Mouse (Mus musculus) hindbrain, embryonic 14.5 days (tissue): Measurements from ENCODE around the gene Prnd. TPM values are rescaled to one million over a fixed set of nuclear protein-coding genes. Genes with fewer than 3 reads are reported as not detected.

Source experiments
- ATAC-seq: fragments of 200-750 bp; cut with Nextera tagmentation; 2 replicates; pipeline ENCODE4 v1.8.0; 2017; ENCODE audit warnings: moderate number of reproducible peaks, mild to moderate bottlenecking, moderate TSS enrichment, moderate library complexity; ENCODE audit not compliant: low FRiP score
- DNase-seq: peaks from one replicate; pipeline ENCODE4 v3.0.0-alpha.2; 2015; ENCODE audit warnings: low spot score
- H3K27ac ChIP-seq: fragments of 300-500 bp; sonication (generic); 2 replicates; pipeline ENCODE4 v1.5.1; 2014; ENCODE audit warnings: mild to moderate bottlenecking, moderate library complexity
- H3K27me3 ChIP-seq: fragments of 300-500 bp; sonication (generic); 2 replicates; pipeline ENCODE4 v1.6.1; 2014; ENCODE audit warnings: mild to moderate bottlenecking, low read length, mixed read lengths; ENCODE audit not compliant: control insufficient read depth, insufficient read depth
- H3K36me3 ChIP-seq: fragments of 300-500 bp; sonication (generic); replicated peaks from 2 replicates; pipeline ENCODE4 v1.6.1; 2014; ENCODE audit not compliant: control insufficient read depth, insufficient read depth
- H3K4me1 ChIP-seq: fragments of 300-500 bp; sonication (generic); replicated peaks from 2 replicates; pipeline ENCODE4 v1.6.1; 2014; ENCODE audit warnings: antibody characterized with exemption, low read length, mixed read lengths; ENCODE audit not compliant: control insufficient read depth, insufficient read depth
- H3K4me2 ChIP-seq: fragments of 300-500 bp; sonication (generic); replicated peaks from 2 replicates; pipeline ENCODE4 v1.6.1; 2014; ENCODE audit warnings: mild to moderate bottlenecking, moderate library complexity
- H3K4me3 ChIP-seq: fragments of 300-500 bp; sonication (generic); replicated peaks from 2 replicates; pipeline ENCODE4 v1.5.1; 2014; ENCODE audit warnings: mild to moderate bottlenecking, low read length
- H3K9ac ChIP-seq: fragments of 300-500 bp; sonication (generic); 2 replicates; pipeline ENCODE4 v1.6.1; 2014
- H3K9me3 ChIP-seq: fragments of 300-500 bp; sonication (generic); 2 replicates; pipeline ENCODE4 v1.6.1; 2016; ENCODE audit warnings: low read length; ENCODE audit not compliant: control insufficient read depth
- WGBS: fragments of 180-500 bp; shearing (Covaris S2); extraction: QIAGEN DNeasy Blood & Tissue Kit; methylation state at CpG from one replicate; pipeline ENCODE4 v1.1.7; 2014; 5-methylcytosine and 5-hydroxymethylcytosine counted together
- polyA plus RNA-seq: library from polyadenylated mRNA; unstranded; fragments of >200 nt; fragmentation: Nextera tagmentation; extraction: Ambion mirVana; gene quantifications from 2 replicates; pipeline ENCODE4 v1.2.1, GENCODE M21; 2014

The Prnd gene
- polyA plus RNA-seq, 1 experiment from 2014 or later, result 15.0 TPM

- DNase-seq (no peak), ATAC-seq (no peak)
These were observed 15.1 kb upstream of the Prnd start for GRCm38 (mm10) chr2:131935390-131936105.

GRCm38 (mm10) chr2:131936410-131936809, 14.3 kb upstream of the Prnd start:
- Histone ChIP-seq H3K27ac (no peak overlapping the region), H3K4me2 (no peak overlapping the region), H3K9ac (no peak overlapping the region), H3K27me3 (no peaks in the 10 kb centered on the region), H3K36me3 (peaks cover 24% of the 10 kb centered on the region), H3K9me3 (no peaks in the 10 kb centered on the region), H3K4me1 (no peaks in the 10 kb centered on the region), H3K4me3 (no peak overlapping the region)
- 99% methylated on average over 10 of the region's 10 CpGs for WGBS
- DNase-seq, result no peak
- ATAC-seq, result no peak

More at GRCm38 (mm10) chr2:131935390-131936105, 15.1 kb upstream of the Prnd start:
- WGBS, result 84% methylated on average over 10 of the region's 10 CpGs
- Histone ChIP-seq H3K9me3 (no peaks in the 10 kb centered on the region), H3K27me3 (no peaks in the 10 kb centered on the region), H3K4me2 (no peak overlapping the region), H3K9ac (no peak overlapping the region), H3K27ac (no peak overlapping the region), H3K4me3 (no peak overlapping the region), H3K4me1 (no peaks in the 10 kb centered on the region), H3K36me3 (peaks cover 24% of the 10 kb centered on the region)

- ATAC-seq (no peak; the same call in 1 of the 2 replicates), DNase-seq (peak; percentile 76)
- no peaks in the 10 kb centered on the region for H3K27me3 ChIP-seq
- WGBS, result 40% methylated on average over 8 of the region's 8 CpGs
- no peak overlapping the region for H3K4me2 ChIP-seq
- no peaks in the 10 kb centered on the region for H3K9me3 ChIP-seq
- no peak overlapping the region for H3K9ac ChIP-seq
- H3K4me3 ChIP-seq, result no peak overlapping the region
- no peak overlapping the region for H3K27ac ChIP-seq
- H3K4me1 ChIP-seq, result no peaks in the 10 kb centered on the region
- peaks cover 24% of the 10 kb centered on the region for H3K36me3 ChIP-seq
These were observed 11.1 kb upstream of the Prnd start for GRCm38 (mm10) chr2:131939404-131940111.

- H3K9me3 ChIP-seq, result no peaks in the 10 kb centered on the region
- DNase-seq (no peak), ATAC-seq (no peak)
- H3K9ac ChIP-seq, result no peak overlapping the region
- H3K4me2 ChIP-seq, result no peak overlapping the region
- H3K36me3 ChIP-seq, result peaks cover 24% of the 10 kb centered on the region
- no peaks in the 10 kb centered on the region for H3K27me3 ChIP-seq
- WGBS, result 76% methylated on average over 3 of the region's 3 CpGs
- no peaks in the 10 kb centered on the region for H3K4me1 ChIP-seq
- H3K4me3 ChIP-seq, result no peak overlapping the region
- H3K27ac ChIP-seq, result no peak overlapping the region
These were observed 10.2 kb upstream of the Prnd start for GRCm38 (mm10) chr2:131940506-131940905.

- 78% methylated on average over 6 of the region's 6 CpGs for WGBS
- Histone ChIP-seq H3K27me3 (no peaks in the 10 kb centered on the region), H3K4me3 (no peak overlapping the region), H3K9ac (no peak overlapping the region), H3K4me2 (no peak overlapping the region), H3K27ac (no peak overlapping the region), H3K9me3 (no peaks in the 10 kb centered on the region), H3K4me1 (no peaks in the 10 kb centered on the region), H3K36me3 (peaks cover 21% of the 10 kb centered on the region)
- no peak for ATAC-seq
- DNase-seq, result no peak
These were observed 9.2 kb upstream of the Prnd start for GRCm38 (mm10) chr2:131941501-131941900.

- Histone ChIP-seq H3K9ac (no peak overlapping the region), H3K4me2 (no peak overlapping the region), H3K27me3 (no peaks in the 10 kb centered on the region), H3K4me3 (no peak overlapping the region), H3K9me3 (no peaks in the 10 kb centered on the region), H3K36me3 (no peaks in the 10 kb centered on the region), H3K27ac (no peak overlapping the region), H3K4me1 (no peaks in the 10 kb centered on the region)
- no peak for DNase-seq
- 18% methylated on average over 1 of the region's 1 CpGs for WGBS
- no peak for ATAC-seq
These were observed 6.3 kb upstream of the Prnd start for GRCm38 (mm10) chr2:131944370-131944769.

- H3K9ac ChIP-seq, result no peak overlapping the region
- H3K27me3 ChIP-seq, result no peaks in the 10 kb centered on the region
- no peaks in the 10 kb centered on the region for H3K9me3 ChIP-seq
- H3K27ac ChIP-seq, result no peak overlapping the region
- H3K4me1 ChIP-seq, result no peaks in the 10 kb centered on the region
- no peak overlapping the region for H3K4me3 ChIP-seq
- H3K36me3 ChIP-seq, result no peaks in the 10 kb centered on the region
- ATAC-seq (no peak), DNase-seq (no peak)
- H3K4me2 ChIP-seq, result no peak overlapping the region
- WGBS, result 88% methylated on average over 8 of the region's 8 CpGs
These were observed 5.4 kb upstream of the Prnd start for GRCm38 (mm10) chr2:131945225-131945624.

- no peak overlapping the region for H3K4me2 ChIP-seq
- H3K27me3 ChIP-seq, result no peaks in the 10 kb centered on the region
- no peaks in the 10 kb centered on the region for H3K4me1 ChIP-seq
- 90% methylated on average over 6 of the region's 6 CpGs for WGBS
- H3K27ac ChIP-seq, result no peak overlapping the region
- DNase-seq (no peak), ATAC-seq (no peak)
- no peak overlapping the region for H3K4me3 ChIP-seq
- no peak overlapping the region for H3K9ac ChIP-seq
- no peaks in the 10 kb centered on the region for H3K9me3 ChIP-seq
- no peaks in the 10 kb centered on the region for H3K36me3 ChIP-seq
These were observed 4.9 kb upstream of the Prnd start for GRCm38 (mm10) chr2:131945765-131946164.

GRCm38 (mm10) chr2:131946351-131946750, 4.3 kb upstream of the Prnd start:
- DNase-seq (no peak), ATAC-seq (no peak)
- no peak overlapping the region for H3K27ac ChIP-seq
- H3K27me3 ChIP-seq, result no peaks in the 10 kb centered on the region
- no peak overlapping the region for H3K9ac ChIP-seq
- H3K4me2 ChIP-seq, result no peak overlapping the region
- 94% methylated on average over 16 of the region's 16 CpGs for WGBS
- no peaks in the 10 kb centered on the region for H3K9me3 ChIP-seq
- H3K4me1 ChIP-seq, result no peaks in the 10 kb centered on the region
- H3K4me3 ChIP-seq, result no peak overlapping the region
- no peaks in the 10 kb centered on the region for H3K36me3 ChIP-seq
